Mouse (Mus musculus): Measurements from ENCODE around the gene Naxe.

DNA sequence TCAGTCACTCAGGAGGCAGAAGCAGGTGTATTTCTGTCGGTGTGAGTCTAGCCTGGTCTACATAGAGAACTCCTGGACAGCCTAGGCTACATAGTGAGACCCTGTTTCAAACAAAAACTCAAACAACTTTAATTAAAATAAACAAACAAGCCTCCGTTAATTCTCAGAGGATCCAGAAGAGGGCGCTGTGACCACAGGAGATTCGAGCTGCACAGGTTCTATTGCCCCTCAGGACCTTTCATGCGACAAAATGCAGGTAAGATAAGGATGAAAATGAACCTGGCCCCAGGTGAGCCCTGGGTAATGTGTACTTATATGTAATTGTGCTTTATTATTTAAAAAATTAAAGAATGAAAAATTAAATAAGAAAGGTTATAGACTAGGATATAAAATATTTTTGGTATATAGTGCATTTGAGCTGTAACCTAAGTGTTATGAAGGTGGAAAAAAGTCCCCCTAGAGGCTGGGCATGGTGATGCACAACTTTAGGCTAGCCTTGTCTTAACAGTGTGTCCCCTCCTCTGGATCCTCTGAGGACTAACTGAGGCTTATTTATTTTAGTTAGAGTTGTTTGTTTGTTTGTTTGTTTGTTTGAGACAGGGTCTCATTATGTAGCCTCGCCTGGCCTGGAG is 47.5 kb downstream of the Naxe start:
- TF ChIP-seq EP300 (IDR thresholded peaks at IDR 0.05; ENCODE audit: low read depth in 1 of 2, low read length in 2 of 2): no peak
- TF ChIP-seq CTCF (IDR thresholded peaks at IDR 0.05 in 2 of 3, conservative IDR thresholded peaks at IDR 0.05 in 1 of 3; ENCODE audit: control insufficient read depth in 1 of 3, insufficient read depth in 1 of 3, low read depth in 2 of 3, low read length in 3 of 3, poor library complexity in 1 of 3, severe bottlenecking in 1 of 3): peak; percentile 58 to 77 (median 68)
- TF ChIP-seq GABPA (IDR thresholded peaks at IDR 0.05; ENCODE audit: low read depth, low read length): no peak
- TF ChIP-seq KAT2A (conservative IDR thresholded peaks at IDR 0.05; ENCODE audit: low read depth, low read length): no peak
- TF ChIP-seq RCOR1 (IDR thresholded peaks at IDR 0.05; ENCODE audit: low read depth, low read length): no peak
- no peak for TF ChIP-seq NELFE (IDR thresholded peaks at IDR 0.05; ENCODE audit: low read depth, low read length)
- no peak for TF ChIP-seq POLR2A (IDR thresholded peaks at IDR 0.05; ENCODE audit: control insufficient read depth in 1 of 2, insufficient read depth in 1 of 2, low read depth in 1 of 2, low read length in 2 of 2, poor library complexity in 1 of 2)
- TF ChIP-seq MEF2A (IDR thresholded peaks at IDR 0.05; ENCODE audit: extremely low read depth, insufficient replicate concordance, low read depth, low read length, poor library complexity, severe bottlenecking): no peak
- TF ChIP-seq RAD21 (IDR thresholded peaks at IDR 0.05; ENCODE audit: low read depth, low read length): peak; percentile 50
- TF ChIP-seq USF1 (IDR thresholded peaks at IDR 0.05; ENCODE audit: low read depth, low read length): no peak
- peak; percentile 54 for TF ChIP-seq SMC3 (IDR thresholded peaks at IDR 0.05; ENCODE audit: low read depth, low read length)
- TF ChIP-seq MAZ (IDR thresholded peaks at IDR 0.05; ENCODE audit: low read depth, low read length): no peak
- TF ChIP-seq ZKSCAN1 (IDR thresholded peaks at IDR 0.05; ENCODE audit: low read depth, low read length): no peak
- no peak for TF ChIP-seq CHD1 (IDR thresholded peaks at IDR 0.05; ENCODE audit: low read depth, low read length)

All from MEL (cell line).